Mouse (Mus musculus): ENCODE data around the gene Nfib. TPM values are rescaled to one million over a fixed set of nuclear protein-coding genes. Genes with fewer than 3 reads are reported as not detected.

The Nfib gene
- polyA plus RNA-seq, 1 experiment from 2014 or later: 86.8 TPM

DNA sequence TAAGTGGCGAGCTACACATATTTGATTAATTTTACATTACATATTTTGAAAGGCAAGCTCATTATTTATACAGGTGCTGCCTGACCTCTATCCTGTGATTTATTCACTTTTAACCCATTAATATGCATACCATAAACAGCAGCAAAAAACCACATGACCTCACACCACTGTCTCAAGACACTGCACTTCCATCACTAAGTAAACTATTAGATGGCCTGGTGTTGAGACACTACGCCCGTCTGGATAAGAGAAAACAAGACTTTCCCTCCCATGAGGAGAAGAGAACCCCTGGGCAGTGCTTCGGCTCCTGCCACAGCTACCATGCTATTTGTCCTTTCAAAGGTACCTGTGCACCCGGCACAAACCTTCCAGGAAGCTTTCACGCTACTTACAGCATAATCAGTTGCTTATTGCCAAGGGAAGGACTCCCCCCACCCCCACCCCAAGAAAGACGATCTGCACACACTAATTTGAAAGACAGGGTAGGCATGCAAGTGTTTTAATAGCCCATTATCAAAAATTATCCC, 242.3 kb downstream of the Nfib start:
- Histone ChIP-seq H3K27ac (peak overlapping the region; percentile 78), H3K4me3 (no peak overlapping the region), H3K4me2 (replicated peaks) (0 out of 2 replicates have a peak overlapping the region, but pooled peaks have one; percentile 11), H3K9me3 (no peaks in the 10 kb centered on the region), H3K9ac (no peak overlapping the region), H3K4me1 (peaks cover 48% of the 10 kb centered on the region), H3K36me3 (no peaks in the 10 kb centered on the region), H3K27me3 (no peaks in the 10 kb centered on the region)
- WGBS: 38% methylated on average over 7 of the region's 7 CpGs
- no peak for ATAC-seq (ENCODE audit: insufficient number of reproducible peaks, insufficient read depth, low FRiP score, low TSS enrichment)

DNA sequence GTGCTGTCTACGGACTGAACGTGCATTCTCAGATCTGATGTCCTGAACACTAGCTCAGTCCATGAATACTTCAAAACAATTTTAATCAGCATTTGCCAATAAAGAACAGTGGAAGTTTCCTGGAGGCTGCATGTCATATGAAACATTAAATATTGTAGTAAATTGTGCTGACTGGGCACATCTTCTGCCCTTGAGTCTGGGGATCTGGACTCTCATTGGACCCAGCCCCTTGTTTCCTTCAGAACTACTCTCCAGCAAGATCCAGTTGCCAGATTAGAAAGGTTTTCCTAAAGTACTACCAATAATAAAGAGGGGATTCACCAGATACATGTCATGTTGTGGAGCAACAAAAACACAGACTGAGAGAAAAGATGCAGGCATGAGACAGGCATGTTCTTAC, 243.9 kb downstream of the Nfib start:
- Histone ChIP-seq H3K4me3 (no peak overlapping the region), H3K9ac (no peak overlapping the region), H3K4me1 (peaks cover 46% of the 10 kb centered on the region), H3K4me2 (replicated peaks) (no peak overlapping the region), H3K27me3 (no peaks in the 10 kb centered on the region), H3K36me3 (no peaks in the 10 kb centered on the region), H3K9me3 (no peaks in the 10 kb centered on the region), H3K27ac (no peak overlapping the region)
- WGBS: 94% methylated on average over 2 of the region's 2 CpGs
- ATAC-seq (ENCODE audit: insufficient number of reproducible peaks, insufficient read depth, low FRiP score, low TSS enrichment): no peak

DNA sequence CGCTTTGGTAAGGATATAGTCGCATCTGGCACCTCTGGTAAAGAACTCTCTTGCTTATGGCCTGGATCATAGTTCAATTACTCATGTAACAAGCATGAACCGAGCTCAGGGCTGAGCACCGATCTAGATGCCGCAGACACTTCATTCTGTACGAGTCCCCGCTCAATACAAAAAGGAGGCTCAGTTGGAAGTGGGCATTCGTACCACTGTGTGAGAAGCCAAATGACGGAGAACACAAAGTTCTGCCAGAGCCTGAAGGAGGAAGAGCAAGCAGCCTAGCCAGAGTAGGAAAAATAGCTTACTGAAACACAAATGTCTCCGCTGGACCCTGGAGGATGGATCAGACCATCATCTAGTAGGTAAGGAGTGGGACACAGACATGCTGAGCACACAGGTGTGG, 246.7 kb downstream of the Nfib start:
- H3K4me1 ChIP-seq: peaks cover 25% of the 10 kb centered on the region
- 95% methylated on average over 10 of the region's 10 CpGs for WGBS
- H3K27ac ChIP-seq: no peak overlapping the region
- H3K36me3 ChIP-seq: no peaks in the 10 kb centered on the region
- H3K9ac ChIP-seq: no peak overlapping the region
- no peaks in the 10 kb centered on the region for H3K9me3 ChIP-seq
- H3K4me3 ChIP-seq: no peak overlapping the region
- no peak for ATAC-seq (ENCODE audit: insufficient number of reproducible peaks, insufficient read depth, low FRiP score, low TSS enrichment)
- no peaks in the 10 kb centered on the region for H3K27me3 ChIP-seq
- no peak overlapping the region for H3K4me2 ChIP-seq (replicated peaks)

DNA sequence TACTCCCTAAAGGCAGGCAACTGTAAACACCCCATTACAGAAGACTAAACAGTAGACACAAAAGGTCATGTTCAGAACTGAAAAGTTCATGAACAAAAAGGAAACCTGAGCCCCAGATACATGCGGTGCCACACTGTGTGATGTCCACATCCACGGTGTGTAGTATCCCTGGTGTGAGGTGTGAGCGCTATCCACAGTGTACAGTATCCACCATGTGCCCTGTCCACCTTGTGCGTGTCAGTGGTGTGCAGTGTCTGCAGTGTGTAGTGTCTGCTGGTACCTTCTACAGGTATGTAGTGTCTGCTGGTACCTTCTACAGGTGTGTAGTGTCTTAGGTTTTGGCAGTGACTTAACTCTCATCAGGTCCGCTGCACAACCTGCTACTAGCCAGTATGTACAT, 248.6 kb downstream of the Nfib start:
- Histone ChIP-seq H3K4me1 (peaks cover 22% of the 10 kb centered on the region; the same call in 1 of the 2 replicates), H3K9ac (no peak overlapping the region), H3K4me2 (replicated peaks) (no peak overlapping the region), H3K9me3 (no peaks in the 10 kb centered on the region), H3K27ac (no peak overlapping the region), H3K36me3 (no peaks in the 10 kb centered on the region), H3K27me3 (no peaks in the 10 kb centered on the region), H3K4me3 (no peak overlapping the region)
- 85% methylated on average over 5 of the region's 5 CpGs for whole genome bisulfite sequencing
- ATAC-seq (ENCODE audit: insufficient number of reproducible peaks, insufficient read depth, low FRiP score, low TSS enrichment): no peak

DNA sequence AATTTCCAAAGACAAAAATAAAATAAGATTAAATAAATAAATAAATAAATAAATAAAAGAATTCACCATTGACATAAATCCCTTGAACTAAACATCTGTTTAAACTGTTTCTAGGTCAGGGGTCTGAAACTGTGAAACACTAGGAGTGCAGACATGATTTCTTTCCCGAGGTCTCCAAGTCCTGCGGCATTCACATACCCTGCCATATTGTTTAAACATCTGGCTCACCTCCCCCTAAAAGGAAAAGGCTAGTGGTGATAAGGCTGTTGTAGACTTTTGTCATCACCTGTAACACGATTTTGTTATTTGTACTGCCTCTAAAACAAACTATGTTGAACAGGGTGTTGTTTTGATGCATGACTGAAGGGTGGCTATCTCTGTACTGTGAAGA, 249.2 kb downstream of the Nfib start:
- H3K4me1 ChIP-seq: peaks cover 22% of the 10 kb centered on the region; the same call in 1 of the 2 replicates
- no peak for ATAC-seq (ENCODE audit: insufficient number of reproducible peaks, insufficient read depth, low FRiP score, low TSS enrichment)
- 37% methylated on average over 3 of the region's 3 CpGs for WGBS

DNA sequence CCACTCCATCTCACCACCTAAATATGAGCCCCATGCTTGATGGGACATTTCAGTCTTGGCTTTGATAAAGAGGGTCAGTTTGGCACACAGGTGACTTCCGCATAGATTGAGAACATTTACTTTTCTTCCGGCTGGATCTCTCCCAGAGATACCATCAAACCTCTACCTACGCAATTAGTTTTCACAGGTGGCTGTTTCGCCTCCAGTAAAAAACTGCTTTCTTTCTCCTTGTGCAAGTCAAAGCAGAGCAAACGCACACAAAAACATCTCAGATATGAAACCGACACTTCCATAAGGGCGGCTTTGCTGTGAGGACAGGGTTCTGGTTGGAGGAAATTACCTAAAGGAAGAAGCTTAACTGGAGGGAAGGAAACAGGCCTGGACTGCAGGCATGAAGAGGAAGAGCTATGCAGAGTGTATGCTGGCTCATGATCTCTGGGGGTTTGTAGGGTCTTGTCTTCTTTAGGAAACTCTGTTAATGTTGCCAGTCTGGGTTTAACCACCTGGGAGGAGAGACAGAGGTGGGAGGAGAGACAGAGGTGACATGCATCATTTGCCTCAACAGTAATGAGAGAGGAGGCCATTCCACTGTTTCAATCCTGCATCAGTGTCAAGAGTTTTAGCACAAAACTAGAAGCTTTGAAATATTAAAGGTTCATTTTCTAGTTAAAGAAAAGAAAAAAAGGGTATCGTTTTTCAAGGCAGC, 249.8 kb downstream of the Nfib start:
- no peak overlapping the region for H3K4me3 ChIP-seq
- ATAC-seq (ENCODE audit: insufficient number of reproducible peaks, insufficient read depth, low FRiP score, low TSS enrichment): no peak
- 84% methylated on average over 8 of the region's 8 CpGs for WGBS
- H3K9me3 ChIP-seq: no peaks in the 10 kb centered on the region
- no peak overlapping the region for H3K4me2 ChIP-seq (replicated peaks)
- no peak overlapping the region for H3K9ac ChIP-seq
- no peaks in the 10 kb centered on the region for H3K36me3 ChIP-seq
- peaks cover 22% of the 10 kb centered on the region; the same call in 1 of the 2 replicates for H3K4me1 ChIP-seq
- H3K27me3 ChIP-seq: no peaks in the 10 kb centered on the region
- no peak overlapping the region for H3K27ac ChIP-seq

More for the DNA sequence above, 249.2 kb downstream of the Nfib start:
- Histone ChIP-seq H3K9ac (no peak overlapping the region), H3K4me3 (no peak overlapping the region), H3K36me3 (no peaks in the 10 kb centered on the region), H3K27ac (no peak overlapping the region), H3K4me2 (replicated peaks) (no peak overlapping the region), H3K9me3 (no peaks in the 10 kb centered on the region), H3K27me3 (no peaks in the 10 kb centered on the region)

DNA sequence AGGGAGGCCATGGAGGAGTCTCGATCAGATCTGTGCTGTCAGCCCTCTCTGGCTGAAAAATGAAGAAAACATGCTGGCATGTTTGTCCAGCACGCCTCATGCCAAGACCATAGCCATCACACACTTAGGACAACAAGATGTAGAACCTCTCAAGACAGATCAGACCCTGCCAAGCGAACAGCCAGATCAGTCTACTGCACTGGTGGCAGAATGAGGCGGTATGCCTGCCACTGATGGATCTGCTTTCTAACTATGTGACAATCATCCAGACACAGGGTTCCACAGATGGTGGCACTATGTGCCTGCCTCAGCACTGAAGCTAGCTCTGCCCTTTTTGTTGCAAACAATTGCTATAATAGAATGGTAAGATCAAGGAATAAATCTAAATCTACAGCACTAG, 250.6 kb downstream of the Nfib start:
- H3K4me1 ChIP-seq: peaks cover 22% of the 10 kb centered on the region; the same call in 1 of the 2 replicates
- H3K9ac ChIP-seq: no peak overlapping the region
- ATAC-seq (ENCODE audit: insufficient number of reproducible peaks, insufficient read depth, low FRiP score, low TSS enrichment): no peak
- H3K4me3 ChIP-seq: no peak overlapping the region
- H3K9me3 ChIP-seq: no peaks in the 10 kb centered on the region
- H3K4me2 ChIP-seq (replicated peaks): no peak overlapping the region
- H3K27me3 ChIP-seq: no peaks in the 10 kb centered on the region
- 91% methylated on average over 4 of the region's 4 CpGs for WGBS
- H3K36me3 ChIP-seq: no peaks in the 10 kb centered on the region
- no peak overlapping the region for H3K27ac ChIP-seq

DNA sequence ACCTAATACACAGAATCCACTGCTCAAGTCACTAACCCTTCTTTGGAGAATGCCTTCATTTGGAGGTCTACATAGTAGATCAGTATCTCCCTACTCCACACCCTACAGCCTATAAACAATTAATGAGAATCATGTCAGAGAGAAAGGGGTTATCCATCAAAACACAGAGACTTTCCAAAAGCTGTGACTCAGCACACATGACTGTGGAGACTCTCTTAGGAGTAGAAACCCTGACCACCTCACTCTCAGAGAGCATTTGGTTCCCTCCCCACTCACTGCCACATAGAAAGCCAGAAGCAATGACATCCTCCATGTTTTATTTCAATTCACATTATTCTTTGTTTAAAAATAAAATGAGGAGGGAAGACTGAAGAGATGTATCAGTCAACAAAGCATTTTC, 252.2 kb downstream of the Nfib start:
- Histone ChIP-seq H3K9me3 (no peaks in the 10 kb centered on the region), H3K9ac (no peak overlapping the region), H3K27me3 (no peaks in the 10 kb centered on the region), H3K36me3 (no peaks in the 10 kb centered on the region), H3K4me3 (no peak overlapping the region), H3K27ac (no peak overlapping the region), H3K4me1 (peaks cover 26% of the 10 kb centered on the region), H3K4me2 (replicated peaks) (no peak overlapping the region)
- ATAC-seq (ENCODE audit: insufficient number of reproducible peaks, insufficient read depth, low FRiP score, low TSS enrichment): no peak

DNA sequence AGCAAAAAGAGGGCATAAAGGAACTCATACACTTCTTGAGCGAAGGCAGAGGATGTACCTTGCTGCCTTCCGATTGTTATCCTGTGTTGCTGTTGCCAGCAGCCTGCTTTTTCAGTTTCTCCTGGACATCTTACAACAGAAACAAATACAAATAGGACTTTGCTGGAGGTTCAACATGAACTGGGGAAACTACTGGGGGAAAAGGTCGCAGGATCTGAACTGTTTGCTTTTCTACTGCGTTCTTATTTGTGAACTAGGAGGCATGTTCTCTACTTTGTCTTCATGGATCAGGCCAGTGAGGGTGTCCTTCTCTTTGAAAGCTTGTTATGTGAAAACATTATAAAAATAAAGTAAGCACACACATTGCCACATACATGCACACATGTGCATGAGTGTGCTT, 252.6 kb downstream of the Nfib start:
- 87% methylated on average over 4 of the region's 4 CpGs for WGBS

DNA sequence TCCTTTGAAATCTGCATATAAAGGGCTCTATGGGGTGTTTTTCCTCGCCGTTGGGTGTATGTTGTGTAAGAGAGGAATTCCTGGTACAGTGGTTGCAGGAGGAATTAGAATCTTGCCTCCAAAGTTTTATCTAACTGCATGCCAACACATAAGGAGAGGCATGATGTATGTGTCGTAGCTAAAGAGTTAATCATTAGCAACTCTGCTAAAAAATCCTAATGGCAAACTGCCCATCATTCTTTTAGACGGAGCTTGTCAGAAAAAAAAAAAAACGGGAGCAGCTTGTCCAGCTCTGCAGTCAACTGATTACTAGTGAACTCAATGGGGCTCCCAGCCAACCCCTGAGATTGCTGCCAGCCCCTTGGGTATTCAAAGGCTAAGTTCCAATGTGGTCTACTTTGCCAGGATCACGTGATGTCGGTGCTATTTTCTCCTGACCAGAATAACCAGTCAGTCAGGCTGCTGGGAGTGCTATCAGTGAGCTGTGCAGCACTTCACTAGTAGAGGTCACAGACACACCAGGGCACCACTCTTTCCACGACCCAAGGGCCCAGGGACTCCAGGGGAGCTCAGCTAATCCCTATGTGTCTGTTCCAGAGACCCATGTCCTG, 258.4 kb downstream of the Nfib start:
- no peaks in the 10 kb centered on the region for H3K27me3 ChIP-seq
- H3K4me1 ChIP-seq: peaks cover 25% of the 10 kb centered on the region
- no peaks in the 10 kb centered on the region for H3K36me3 ChIP-seq
- 0 out of 2 replicates have a peak overlapping the region, but pooled peaks have one; percentile 41 for H3K27ac ChIP-seq
- H3K4me3 ChIP-seq: no peak overlapping the region
- no peak overlapping the region for H3K4me2 ChIP-seq (replicated peaks)
- WGBS: 26% methylated on average over 8 of the region's 8 CpGs
- no peaks in the 10 kb centered on the region for H3K9me3 ChIP-seq
- ATAC-seq (ENCODE audit: insufficient number of reproducible peaks, insufficient read depth, low FRiP score, low TSS enrichment): no peak
- 0 out of 2 replicates have a peak overlapping the region, but pooled peaks have one; percentile 10 for H3K9ac ChIP-seq

More for the DNA sequence above, 252.6 kb downstream of the Nfib start:
- Histone ChIP-seq H3K4me1 (peaks cover 23% of the 10 kb centered on the region), H3K4me3 (no peak overlapping the region), H3K9me3 (no peaks in the 10 kb centered on the region), H3K36me3 (no peaks in the 10 kb centered on the region), H3K9ac (no peak overlapping the region), H3K27me3 (no peaks in the 10 kb centered on the region), H3K27ac (no peak overlapping the region), H3K4me2 (replicated peaks) (no peak overlapping the region)
- no peak for ATAC-seq (ENCODE audit: insufficient number of reproducible peaks, insufficient read depth, low FRiP score, low TSS enrichment)

DNA sequence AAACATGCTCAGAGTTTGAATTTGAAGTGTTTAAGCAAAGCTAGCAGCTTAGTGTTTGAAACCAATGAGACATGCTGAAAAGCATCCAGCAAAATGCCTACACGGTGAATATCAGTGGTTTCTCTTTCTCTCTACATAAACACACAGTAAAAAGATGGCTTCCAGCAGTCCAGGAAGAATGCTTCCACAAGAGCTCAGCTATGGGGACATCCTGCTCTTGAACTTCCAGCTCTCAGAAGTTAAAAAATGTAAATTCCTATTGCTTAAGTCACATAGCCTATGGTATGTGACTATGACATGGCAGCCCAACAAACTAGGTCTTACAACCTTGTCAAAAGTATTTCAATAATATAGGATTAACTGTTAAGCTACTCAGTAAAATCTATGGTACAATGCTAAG, 261.5 kb downstream of the Nfib start:
- H3K27me3 ChIP-seq: no peaks in the 10 kb centered on the region
- no peaks in the 10 kb centered on the region for H3K36me3 ChIP-seq
- no peak for ATAC-seq (ENCODE audit: insufficient number of reproducible peaks, insufficient read depth, low FRiP score, low TSS enrichment)
- no peak overlapping the region for H3K4me3 ChIP-seq
- no peak overlapping the region for H3K4me2 ChIP-seq (replicated peaks)
- no peaks in the 10 kb centered on the region for H3K9me3 ChIP-seq
- H3K27ac ChIP-seq: no peak overlapping the region
- 64% methylated on average over 1 of the region's 1 CpGs for WGBS
- H3K4me1 ChIP-seq: peaks cover 25% of the 10 kb centered on the region
- no peak overlapping the region for H3K9ac ChIP-seq

DNA sequence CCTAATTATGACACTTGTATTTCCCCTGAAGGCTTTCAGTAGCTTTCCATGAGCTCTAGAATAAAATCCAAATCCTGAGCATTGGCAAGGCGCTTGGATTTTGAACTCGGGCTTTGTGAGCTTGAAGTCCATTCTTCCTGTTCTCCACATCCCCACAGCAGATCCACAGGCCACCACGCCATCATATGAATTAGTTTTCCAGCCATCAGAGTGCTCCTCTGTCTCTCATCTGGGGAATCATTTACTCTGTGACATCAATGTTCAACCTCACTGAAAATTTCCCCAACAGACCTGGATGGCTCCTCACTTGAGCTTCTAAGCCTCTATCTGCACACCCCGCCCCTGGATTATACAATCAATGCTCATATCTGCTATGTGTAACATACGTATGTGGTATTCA, 262.1 kb downstream of the Nfib start:
- WGBS: 93% methylated on average over 5 of the region's 5 CpGs
- H3K9ac ChIP-seq: no peak overlapping the region
- peaks cover 21% of the 10 kb centered on the region for H3K4me1 ChIP-seq
- H3K9me3 ChIP-seq: no peaks in the 10 kb centered on the region
- no peak overlapping the region for H3K4me3 ChIP-seq
- H3K27me3 ChIP-seq: no peaks in the 10 kb centered on the region
- H3K36me3 ChIP-seq: no peaks in the 10 kb centered on the region
- no peak overlapping the region for H3K4me2 ChIP-seq (replicated peaks)
- no peak overlapping the region for H3K27ac ChIP-seq
- ATAC-seq (ENCODE audit: insufficient number of reproducible peaks, insufficient read depth, low FRiP score, low TSS enrichment): no peak

Measured in embryonic facial prominence, embryonic 12.5 days (tissue).